Mouse (Mus musculus) midbrain, embryonic 12.5 days (tissue): Measurements from ENCODE around the gene Tmem185b. TPM values are rescaled to one million over a fixed set of nuclear protein-coding genes. Genes with fewer than 3 reads are reported as not detected.

ENCODE experiments used
- ATAC-seq: fragments of 200-750 bp; cut with Nextera tagmentation; 2 replicates; pipeline ENCODE4 v1.8.0; 2017; ENCODE audit warnings: low read depth, moderate TSS enrichment, moderate library complexity; ENCODE audit not compliant: low FRiP score
- H3K27ac ChIP-seq: fragments of 300-500 bp; sonication (generic); replicated peaks from 2 replicates; pipeline ENCODE4 v1.5.1; 2016; ENCODE audit warnings: mild to moderate bottlenecking
- H3K27me3 ChIP-seq: fragments of 300-500 bp; sonication (generic); 2 replicates; pipeline ENCODE4 v1.6.1; 2016; ENCODE audit warnings: mild to moderate bottlenecking
- H3K36me3 ChIP-seq: fragments of 300-500 bp; sonication (generic); 2 replicates; pipeline ENCODE4 v1.6.1; 2016
- H3K4me1 ChIP-seq: fragments of 300-500 bp; sonication (generic); 2 replicates; pipeline ENCODE4 v1.6.1; 2016
- H3K4me2 ChIP-seq: fragments of 300-500 bp; sonication (generic); replicated peaks from 2 replicates; pipeline ENCODE4 v1.6.1; 2016; ENCODE audit warnings: mild to moderate bottlenecking, moderate library complexity
- H3K4me3 ChIP-seq: fragments of 300-500 bp; sonication (generic); 2 replicates; pipeline ENCODE4 v1.5.1; 2016; ENCODE audit warnings: mild to moderate bottlenecking
- H3K9ac ChIP-seq: fragments of 300-500 bp; sonication (generic); replicated peaks from 2 replicates; pipeline ENCODE4 v1.6.1; 2016; ENCODE audit warnings: mild to moderate bottlenecking, moderate library complexity
- H3K9me3 ChIP-seq: fragments of 300-500 bp; sonication (generic); 2 replicates; pipeline ENCODE4 v1.6.1; 2016; ENCODE audit warnings: mild to moderate bottlenecking
- WGBS: fragments of 180-500 bp; shearing (Covaris S2); methylation state at CpG from one replicate; pipeline ENCODE4 v1.1.7; 2016; 5-methylcytosine and 5-hydroxymethylcytosine counted together
- polyA plus RNA-seq: library from polyadenylated mRNA; unstranded; fragments of >200 nt; fragmentation: Nextera tagmentation; extraction: Ambion mirVana; gene quantifications from 2 replicates; pipeline ENCODE4 v1.2.1, GENCODE M21; 2016

Gene Tmem185b
- 20.0 and 22.4 TPM in 2 replicates for polyA plus RNA-seq

DNA sequence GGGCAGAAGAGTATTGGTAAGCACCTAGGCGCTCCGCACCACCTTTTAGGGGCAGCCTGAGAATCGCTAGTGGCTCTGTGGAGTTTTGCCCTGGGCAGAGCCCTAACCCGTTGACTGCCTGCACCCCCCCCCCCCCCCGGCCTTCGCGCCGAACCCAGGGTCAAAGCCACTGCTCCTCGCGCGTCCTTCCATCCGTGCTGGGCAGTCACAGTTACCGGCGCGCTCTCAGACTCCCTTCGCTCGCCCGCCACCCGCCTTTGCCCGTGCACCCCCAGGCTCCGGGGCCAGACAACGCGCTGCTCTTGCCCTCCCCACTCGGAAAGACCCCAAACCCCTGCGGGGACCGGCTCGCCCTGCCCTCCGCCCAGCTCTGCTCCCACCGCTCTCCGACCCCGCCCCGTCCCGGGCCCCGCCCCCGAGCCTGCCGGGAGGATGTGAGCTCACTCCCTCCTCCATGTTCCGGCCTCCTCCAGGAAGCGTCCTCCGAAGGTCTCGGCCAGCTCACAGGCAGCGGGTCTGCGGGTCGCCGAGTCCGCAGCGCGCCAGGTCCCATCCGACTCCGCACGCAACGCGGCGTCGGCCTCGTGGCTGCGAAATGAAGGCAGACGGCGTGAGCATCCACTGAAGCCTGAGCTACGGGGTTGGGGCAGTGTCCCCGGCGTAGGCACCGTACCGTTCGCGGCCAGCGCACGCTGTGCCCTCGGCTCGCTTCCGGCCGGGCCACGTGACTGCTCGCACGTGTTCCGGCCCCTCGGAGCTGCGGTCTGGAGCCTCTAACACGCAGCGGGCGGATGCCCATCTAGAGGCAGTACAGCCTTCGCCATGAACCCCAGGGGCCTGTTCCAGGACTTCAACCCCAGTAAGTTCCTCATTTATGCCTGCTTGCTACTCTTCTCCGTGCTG, at the start of gene Tmem185b:
Gene Tmem185b (plus strand): TSS at position 472 of the 903 bp plus-strand sequence.
- Histone ChIP-seq H3K4me3 (peak within 1 kb of the TSS; percentile 68), H3K9me3 (no peaks in the 10 kb centered on the region), H3K4me2 (peak within 1 kb of the TSS; percentile 92), H3K27me3 (no peaks in the 10 kb centered on the region), H3K9ac (peak within 1 kb of the TSS; percentile 78), H3K27ac (peak within 1 kb of the TSS; percentile 77), H3K36me3 (peaks cover 37% of the 10 kb centered on the region), H3K4me1 (peaks cover 23% of the 10 kb centered on the region)
- ATAC-seq = peak; percentile 98
- 1% methylated on average over 73 of the region's 82 CpGs for WGBS

GRCm38 (mm10) chr1:119476905-119477353, 49.0 kb upstream of the Tmem185b start:
- Histone ChIP-seq H3K9ac (no peak overlapping the region), H3K27ac (no peak overlapping the region), H3K27me3 (no peaks in the 10 kb centered on the region), H3K4me1 (peaks cover 10% of the 10 kb centered on the region; the same call in 1 of the 2 replicates), H3K4me2 (no peak overlapping the region), H3K4me3 (no peak overlapping the region), H3K36me3 (peaks cover 12% of the 10 kb centered on the region; the same call in 1 of the 2 replicates), H3K9me3 (no peaks in the 10 kb centered on the region)
- WGBS = 86% methylated on average over 7 of the region's 7 CpGs
- no peak for ATAC-seq

DNA sequence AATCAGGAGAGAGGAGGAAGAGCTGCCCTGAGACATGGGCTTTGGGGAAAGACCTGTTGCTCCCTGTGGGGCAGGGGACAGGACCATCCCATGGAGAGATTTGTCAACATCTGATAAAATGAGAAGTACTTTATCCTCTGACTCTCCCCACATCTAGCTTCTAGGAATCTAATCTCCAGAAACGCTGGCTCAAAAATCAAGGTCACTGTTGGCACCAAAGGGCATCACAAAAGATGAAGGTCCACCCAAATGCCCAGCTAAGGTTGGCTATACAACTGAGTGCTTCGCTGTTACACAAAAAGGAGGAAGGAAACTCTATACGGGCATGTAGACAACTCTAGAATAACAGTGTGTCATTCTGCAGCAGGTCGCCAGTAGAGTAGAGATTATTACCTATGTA, 46.3 kb upstream of the Tmem185b start:
- WGBS = 85% methylated on average over 4 of the region's 4 CpGs
- ATAC-seq = no peak
- no peaks in the 10 kb centered on the region for H3K9me3 ChIP-seq

GRCm38 (mm10) chr1:119480678-119481077, 45.3 kb upstream of the Tmem185b start:
- 95% methylated on average over 8 of the region's 8 CpGs for WGBS
- H3K27me3 ChIP-seq = no peaks in the 10 kb centered on the region
- no peaks in the 10 kb centered on the region for H3K9me3 ChIP-seq
- H3K36me3 ChIP-seq = peaks cover 8% of the 10 kb centered on the region; the same call in 1 of the 2 replicates
- H3K27ac ChIP-seq = no peak overlapping the region
- H3K4me2 ChIP-seq = no peak overlapping the region
- H3K9ac ChIP-seq = no peak overlapping the region
- no peak overlapping the region for H3K4me3 ChIP-seq
- no peaks in the 10 kb centered on the region for H3K4me1 ChIP-seq
- ATAC-seq = no peak

More for the DNA sequence above, 46.3 kb upstream of the Tmem185b start:
- Histone ChIP-seq H3K4me1 (no peaks in the 10 kb centered on the region), H3K4me3 (no peak overlapping the region), H3K36me3 (peaks cover 13% of the 10 kb centered on the region; the same call in 1 of the 2 replicates), H3K27ac (no peak overlapping the region), H3K9ac (no peak overlapping the region), H3K4me2 (no peak overlapping the region), H3K27me3 (no peaks in the 10 kb centered on the region)

- H3K36me3 ChIP-seq = peaks cover 6% of the 10 kb centered on the region; the same call in 1 of the 2 replicates
- no peak overlapping the region for H3K9ac ChIP-seq
- no peak for ATAC-seq
- no peaks in the 10 kb centered on the region for H3K27me3 ChIP-seq
- H3K27ac ChIP-seq = no peak overlapping the region
- WGBS = 92% methylated on average over 7 of the region's 7 CpGs
- H3K4me1 ChIP-seq = no peaks in the 10 kb centered on the region
- no peak overlapping the region for H3K4me2 ChIP-seq
- no peaks in the 10 kb centered on the region for H3K9me3 ChIP-seq
- no peak overlapping the region for H3K4me3 ChIP-seq
Observed at GRCm38 (mm10) chr1:119481205-119481932, 44.6 kb upstream of the Tmem185b start.

- no peak overlapping the region for H3K4me3 ChIP-seq
- 58% methylated on average over 3 of the region's 3 CpGs for WGBS
- ATAC-seq = no peak
Observed at GRCm38 (mm10) chr1:119482891-119483290, 43.1 kb upstream of the Tmem185b start.

DNA sequence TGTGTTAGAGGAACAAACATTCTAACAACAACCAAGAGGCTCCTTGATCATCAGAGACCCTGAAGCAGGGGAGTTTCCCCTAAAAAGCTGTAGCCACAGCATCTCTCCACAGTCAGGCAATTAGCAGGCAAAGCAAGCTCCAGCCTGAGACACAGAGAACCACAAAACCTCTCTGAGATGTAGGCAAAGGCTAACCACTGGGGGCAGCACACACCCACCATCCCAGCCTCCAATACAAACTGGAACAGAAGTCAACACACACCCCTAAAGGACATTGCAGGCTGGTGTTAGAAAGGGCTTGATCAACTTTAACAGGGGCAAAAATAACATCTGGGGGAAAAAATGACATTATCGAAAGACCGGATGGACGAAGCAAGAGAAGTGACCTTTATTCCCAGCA, 41.5 kb upstream of the Tmem185b start:
- 55% methylated on average over 3 of the region's 3 CpGs for WGBS
- no peak for ATAC-seq
- no peaks in the 10 kb centered on the region for H3K9me3 ChIP-seq
- H3K36me3 ChIP-seq = peaks cover 6% of the 10 kb centered on the region; the same call in 1 of the 2 replicates
- no peak overlapping the region for H3K9ac ChIP-seq
- H3K4me2 ChIP-seq = no peak overlapping the region
- H3K27me3 ChIP-seq = no peaks in the 10 kb centered on the region
- H3K4me1 ChIP-seq = peaks cover 10% of the 10 kb centered on the region; the same call in 1 of the 2 replicates
- H3K27ac ChIP-seq = no peak overlapping the region
- H3K4me3 ChIP-seq = no peak overlapping the region

More at GRCm38 (mm10) chr1:119482891-119483290, 43.1 kb upstream of the Tmem185b start:
- Histone ChIP-seq H3K4me1 (peaks cover 10% of the 10 kb centered on the region; the same call in 1 of the 2 replicates), H3K36me3 (peaks cover 6% of the 10 kb centered on the region; the same call in 1 of the 2 replicates), H3K27me3 (no peaks in the 10 kb centered on the region), H3K27ac (no peak overlapping the region), H3K9me3 (no peaks in the 10 kb centered on the region), H3K4me2 (no peak overlapping the region), H3K9ac (no peak overlapping the region)

DNA sequence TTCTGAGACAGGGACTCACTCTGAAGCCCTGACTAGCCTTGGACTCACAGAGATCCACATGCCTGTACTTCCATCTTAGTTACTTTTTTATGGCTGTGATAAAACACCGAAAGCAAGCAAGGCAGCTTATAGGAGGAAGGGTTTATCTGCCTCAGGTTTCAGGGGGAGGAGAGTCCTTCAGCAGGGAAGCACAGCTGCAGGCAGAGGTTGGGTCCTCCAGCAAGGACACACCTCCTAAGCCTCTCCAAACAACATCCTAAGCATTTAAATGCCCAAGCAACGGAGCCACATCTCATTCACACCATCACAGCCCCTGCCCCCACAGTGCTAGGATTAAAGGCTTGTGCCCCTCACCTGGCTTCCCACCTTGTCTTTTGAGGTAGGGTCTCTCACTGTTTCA, 40.1 kb upstream of the Tmem185b start:
- H3K27ac ChIP-seq = no peak overlapping the region
- no peaks in the 10 kb centered on the region for H3K9me3 ChIP-seq
- H3K4me2 ChIP-seq = no peak overlapping the region
- WGBS = 14% methylated on average over 2 of the region's 2 CpGs
- no peaks in the 10 kb centered on the region for H3K27me3 ChIP-seq
- no peak overlapping the region for H3K9ac ChIP-seq
- peaks cover 10% of the 10 kb centered on the region; the same call in 1 of the 2 replicates for H3K4me1 ChIP-seq
- ATAC-seq = no peak
- H3K4me3 ChIP-seq = no peak overlapping the region
- peaks cover 6% of the 10 kb centered on the region; the same call in 1 of the 2 replicates for H3K36me3 ChIP-seq

- 70% methylated on average over 10 of the region's 10 CpGs for WGBS
- H3K4me3 ChIP-seq = no peak overlapping the region
- H3K27me3 ChIP-seq = no peaks in the 10 kb centered on the region
- H3K9me3 ChIP-seq = no peaks in the 10 kb centered on the region
- ATAC-seq = no peak
- H3K27ac ChIP-seq = no peak overlapping the region
- H3K9ac ChIP-seq = no peak overlapping the region
- H3K4me2 ChIP-seq = no peak overlapping the region
- H3K36me3 ChIP-seq = no peaks in the 10 kb centered on the region
- peaks cover 10% of the 10 kb centered on the region; the same call in 1 of the 2 replicates for H3K4me1 ChIP-seq
Observed at GRCm38 (mm10) chr1:119487917-119488590, 37.9 kb upstream of the Tmem185b start.

DNA sequence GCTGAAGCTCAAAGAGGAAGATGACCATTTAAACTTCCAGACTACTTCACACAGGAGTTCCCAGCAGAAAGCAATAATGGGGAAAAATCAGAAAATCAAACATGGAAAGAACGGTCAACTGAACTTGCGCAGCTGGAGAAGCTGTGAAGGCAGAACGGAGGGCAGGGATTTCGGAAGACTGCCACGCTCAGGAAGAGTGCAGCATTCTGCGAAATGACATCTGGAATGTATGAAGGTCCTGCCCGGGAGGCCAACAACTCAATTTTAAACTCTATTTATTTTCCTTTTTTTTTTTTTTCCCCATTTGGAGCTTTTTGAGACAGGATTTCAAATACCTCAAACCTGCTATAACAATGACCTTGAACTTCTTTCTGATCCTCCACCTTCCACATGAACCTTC, 35.2 kb upstream of the Tmem185b start:
- no peak overlapping the region for H3K9ac ChIP-seq
- no peak overlapping the region for H3K4me3 ChIP-seq
- no peaks in the 10 kb centered on the region for H3K9me3 ChIP-seq
- 82% methylated on average over 7 of the region's 7 CpGs for WGBS
- H3K4me1 ChIP-seq = peaks cover 10% of the 10 kb centered on the region; the same call in 1 of the 2 replicates
- no peaks in the 10 kb centered on the region for H3K36me3 ChIP-seq
- ATAC-seq = no peak
- H3K27me3 ChIP-seq = no peaks in the 10 kb centered on the region
- H3K27ac ChIP-seq = no peak overlapping the region
- no peak overlapping the region for H3K4me2 ChIP-seq

GRCm38 (mm10) chr1:119492097-119492496, 33.9 kb upstream of the Tmem185b start:
- Histone ChIP-seq H3K4me3 (no peak overlapping the region), H3K36me3 (no peaks in the 10 kb centered on the region), H3K27me3 (no peaks in the 10 kb centered on the region), H3K27ac (no peak overlapping the region), H3K9me3 (no peaks in the 10 kb centered on the region), H3K4me2 (no peak overlapping the region), H3K9ac (no peak overlapping the region), H3K4me1 (peaks cover 4% of the 10 kb centered on the region; the same call in 1 of the 2 replicates)
- ATAC-seq = no peak
- 64% methylated on average over 11 of the region's 11 CpGs for WGBS
